Mouse (Mus musculus): ENCODE results near the gene Actl6a. TPM values are rescaled to one million over a fixed set of nuclear protein-coding genes. Genes with fewer than 3 reads are reported as not detected.

Gene Actl6a
- total RNA-seq, 4 experiments from 2014 or later: 46.4 to 62.4 (median 53.0) TPM

DNA sequence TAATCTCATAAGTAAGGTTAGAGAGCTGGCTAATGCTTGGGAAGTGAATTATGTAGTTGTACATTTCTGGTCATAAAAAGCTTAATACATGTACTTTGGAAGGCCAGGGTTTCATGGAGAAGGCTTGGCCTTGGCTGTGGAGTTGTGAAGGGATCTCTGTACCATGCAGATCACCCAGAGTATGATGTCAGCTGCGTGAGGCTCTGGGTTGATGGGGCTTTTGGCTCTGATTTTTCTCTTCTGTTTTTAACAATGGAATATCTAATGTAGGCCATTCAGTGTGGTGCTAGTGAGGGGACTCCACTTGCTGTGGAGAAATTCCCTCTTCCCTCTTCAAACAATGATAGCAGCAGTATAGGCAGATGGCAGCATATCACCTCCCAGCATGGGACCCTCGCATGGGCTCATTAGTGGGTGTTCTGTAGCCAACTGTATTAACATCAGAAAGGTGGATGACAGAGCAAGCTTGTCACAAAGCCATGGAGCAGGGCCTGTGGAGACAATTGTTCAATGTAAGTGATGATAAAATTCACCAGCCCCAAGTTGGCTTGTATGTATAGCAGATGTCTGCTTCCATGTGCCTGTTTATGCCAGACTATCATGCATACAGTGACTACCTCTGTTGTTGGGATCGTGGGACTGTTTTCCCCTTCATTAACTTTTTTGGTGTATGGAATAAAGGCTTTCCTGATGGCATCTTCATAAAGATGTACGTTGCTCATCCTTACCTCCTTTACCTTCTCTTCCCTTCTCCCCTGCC, 43.9 kb downstream of the Actl6a start:
- no peak for DNase-seq

DNA sequence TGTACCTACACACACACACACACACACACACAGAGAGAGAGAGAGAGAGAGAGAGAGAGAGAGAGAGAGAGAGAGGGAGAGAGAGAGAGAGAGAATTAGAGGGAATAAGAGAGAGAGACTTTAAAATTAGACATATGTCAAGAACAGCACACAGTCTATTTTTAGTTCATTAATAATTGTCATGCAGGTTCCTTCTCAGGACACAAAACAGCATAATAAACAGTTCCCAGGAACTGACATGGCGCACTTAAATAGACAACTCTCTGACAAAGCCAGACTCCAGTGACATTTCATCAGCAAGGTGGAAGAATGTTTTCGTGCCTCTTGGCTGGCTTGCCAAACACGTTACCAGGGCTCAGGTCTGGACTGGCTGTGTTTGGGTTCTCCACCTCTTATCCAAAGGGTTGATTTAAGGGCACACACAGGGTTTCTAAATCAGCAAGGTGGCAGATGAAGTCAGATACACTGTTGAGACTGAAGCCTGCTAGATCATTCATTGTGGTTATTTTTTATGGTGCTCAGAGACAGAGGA, 48.4 kb downstream of the Actl6a start:
- DNase-seq: no peak

DNA sequence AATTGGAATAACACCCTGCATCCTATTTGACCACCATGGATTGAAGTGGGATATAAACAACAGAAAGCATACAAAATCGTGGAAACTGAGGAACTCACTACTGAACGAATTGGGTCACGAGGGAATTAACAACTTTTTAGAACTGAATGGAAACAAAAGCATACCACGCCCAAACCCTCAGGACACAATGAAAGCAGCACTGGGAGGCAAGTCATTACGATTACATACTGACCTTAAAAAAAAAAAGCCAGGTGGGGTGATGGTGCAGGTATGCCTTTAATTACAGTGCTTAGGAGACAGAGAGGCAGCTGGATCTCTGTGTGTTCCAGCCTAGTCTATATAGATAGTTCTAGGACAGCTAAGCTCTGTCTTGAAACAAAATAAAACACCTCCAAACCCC, 53.1 kb downstream of the Actl6a start:
- DNase-seq: no peak

DNA sequence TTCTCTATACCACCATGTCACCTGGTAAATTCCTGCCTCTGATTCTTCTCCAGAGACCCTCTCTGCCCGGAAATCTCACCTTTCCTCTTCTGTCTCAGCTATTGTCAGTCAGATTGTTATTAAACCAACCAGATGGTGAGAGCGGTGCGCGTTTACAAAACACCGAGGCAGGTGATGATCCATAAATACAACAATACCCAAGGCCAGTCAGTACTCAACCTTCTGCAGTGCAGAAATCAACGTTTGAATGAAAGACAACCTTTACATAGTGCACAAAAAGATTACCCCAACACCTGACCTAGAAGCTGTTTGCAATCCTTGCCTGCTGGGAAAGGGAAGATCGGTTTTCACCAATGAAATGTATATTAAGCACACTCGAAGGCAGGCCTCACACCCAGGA, 56.9 kb downstream of the Actl6a start:
- DNase-seq: no peak

DNA sequence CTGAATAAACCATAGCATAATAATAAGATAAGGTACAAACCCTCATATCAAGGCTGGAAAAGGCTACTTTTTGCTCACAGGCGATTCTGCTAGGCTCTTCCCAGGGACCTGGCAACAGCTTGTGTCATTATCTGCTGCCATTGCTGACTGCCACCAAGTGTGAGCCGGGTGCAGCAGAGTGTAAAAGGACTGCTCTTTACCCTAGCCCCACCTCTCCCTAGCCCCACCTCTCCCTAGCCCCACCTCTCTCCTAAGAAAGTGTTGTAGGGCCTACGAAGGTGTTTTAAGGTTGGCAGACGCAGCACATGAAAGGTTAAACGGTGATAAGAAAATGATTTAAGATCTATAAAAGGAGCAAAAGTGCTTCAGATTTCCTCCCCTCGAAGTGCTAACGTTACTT, 57.8 kb downstream of the Actl6a start:
- no peak for DNase-seq

DNA sequence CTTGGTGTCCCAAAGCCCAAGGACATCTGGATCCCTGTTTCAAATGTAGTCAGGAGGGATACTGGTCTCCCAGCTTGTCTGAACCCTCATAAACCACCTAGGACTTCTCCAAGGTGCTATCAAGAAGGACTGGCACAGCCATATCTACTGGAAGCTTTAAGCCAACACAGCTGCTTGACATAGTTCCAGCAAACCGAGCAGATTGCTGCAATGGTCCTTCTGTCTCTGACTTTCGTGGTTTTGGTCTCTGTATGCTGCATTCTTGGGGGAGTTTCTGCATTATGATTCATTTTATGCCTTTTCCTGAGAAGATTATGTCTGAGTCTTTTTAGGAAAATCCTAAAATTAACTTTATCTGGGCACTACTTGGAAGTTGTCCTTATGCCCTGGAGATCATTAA, 64.7 kb downstream of the Actl6a start:
- no peak for DNase-seq

Other genes starting within 250 kb of the Actl6a start
- 1 to 10 TPM in 1 of 4 experiments, under 1 TPM in 2, not detected in 1; 0.18 to 2.8 (median 0.38) TPM for gene Kcnmb3, start 214.1 kb upstream of the Actl6a start, total RNA-seq (2022)
- gene Zfp639, start 196.0 kb upstream of the Actl6a start, total RNA-seq (2022): 10 to 100 TPM; 30.3 to 51.2 (median 37.4) TPM
- gene Mfn1, start 176.8 kb upstream of the Actl6a start, total RNA-seq (2022): 100 to 1,000 TPM in 3 of 4 experiments, 10 to 100 TPM in 1; 93.1 to 124 (median 115) TPM
- 10 to 100 TPM; 37.7 to 82.5 (median 58.9) TPM for gene Gnb4, start 89.7 kb upstream of the Actl6a start, total RNA-seq (2022)
- 100 to 1,000 TPM; 222 to 356 (median 282) TPM for gene Ndufb5, start 30.7 kb downstream of the Actl6a start, total RNA-seq (2022)
- 10 to 100 TPM; 25.6 to 30.9 (median 27.6) TPM for gene Mrpl47, start 31.3 kb downstream of the Actl6a start, total RNA-seq (2022)
- 1 to 10 TPM; 1.8 to 6.1 (median 5.3) TPM for gene Usp13, start 111.2 kb downstream of the Actl6a start, total RNA-seq (2022)

All from adrenal gland, adult 8-10 months (tissue).